Mouse (Mus musculus): ENCODE data around the gene Ctf1. TPM values are rescaled to one million over a fixed set of nuclear protein-coding genes. Genes with fewer than 3 reads are reported as not detected.

The Ctf1 gene
- total and polyA plus RNA-seq, 2 experiments from 2014 or later = 3.8 to 6.5 TPM

GRCm38 (mm10) chr7:127747559-127748234, 35.2 kb downstream of the Ctf1 start:
- no peak for TF ChIP-seq CTCF (IDR thresholded peaks at IDR 0.05; ENCODE audit: low read depth)
- WGBS = 33% methylated on average over 6 of the region's 6 CpGs
- Histone ChIP-seq H3K4me2 (ENCODE audit: low read depth) (peak overlapping the region; percentile 83), H3K36me3 (ENCODE audit: insufficient read depth) (peaks cover 40% of the 10 kb centered on the region), H3K27me3 (ENCODE audit: insufficient read depth, low read length) (no peaks in the 10 kb centered on the region), H3K4me3 (ENCODE audit: low read depth, low read length) (peak overlapping the region; percentile 89), H3K4me1 (ENCODE audit: insufficient read depth) (peaks cover 3% of the 10 kb centered on the region; the same call in 1 of the 2 replicates), H3K27ac (ENCODE audit: low read depth, low read length) (peak overlapping the region; percentile 80; the same call in 1 of the 2 replicates), H3K9me3 (ENCODE audit: low read length) (no peaks in the 10 kb centered on the region), H3K9ac (peak overlapping the region; percentile 85)
- ATAC-seq = no peak
- DNase-seq = no peak

GRCm38 (mm10) chr7:127748235-127748560, 35.7 kb downstream of the Ctf1 start:
- Histone ChIP-seq H3K9me3 (ENCODE audit: low read length) (no peaks in the 10 kb centered on the region), H3K4me1 (ENCODE audit: insufficient read depth) (peaks cover 3% of the 10 kb centered on the region; the same call in 1 of the 2 replicates), H3K4me2 (ENCODE audit: low read depth) (peak overlapping the region; percentile 83; the same call in 1 of the 2 replicates), H3K27ac (ENCODE audit: low read depth, low read length) (no peak overlapping the region), H3K27me3 (ENCODE audit: insufficient read depth, low read length) (no peaks in the 10 kb centered on the region), H3K9ac (no peak overlapping the region), H3K36me3 (ENCODE audit: insufficient read depth) (peaks cover 45% of the 10 kb centered on the region), H3K4me3 (ENCODE audit: low read depth, low read length) (no peak overlapping the region)
- TF ChIP-seq CTCF (IDR thresholded peaks at IDR 0.05; ENCODE audit: low read depth) = no peak
- WGBS = 94% methylated on average over 28 of the region's 28 CpGs
- DNase-seq = no peak
- no peak for ATAC-seq

GRCm38 (mm10) chr7:127750131-127751127, 37.9 kb downstream of the Ctf1 start:
- 81% methylated on average over 19 of the region's 19 CpGs for WGBS
- ATAC-seq = no peak
- Histone ChIP-seq H3K4me3 (ENCODE audit: low read depth, low read length) (no peak overlapping the region), H3K9ac (no peak overlapping the region), H3K4me1 (ENCODE audit: insufficient read depth) (peaks cover 3% of the 10 kb centered on the region; the same call in 1 of the 2 replicates), H3K36me3 (ENCODE audit: insufficient read depth) (peaks cover 63% of the 10 kb centered on the region), H3K27ac (ENCODE audit: low read depth, low read length) (no peak overlapping the region), H3K9me3 (ENCODE audit: low read length) (no peaks in the 10 kb centered on the region), H3K27me3 (ENCODE audit: insufficient read depth, low read length) (no peaks in the 10 kb centered on the region), H3K4me2 (ENCODE audit: low read depth) (no peak overlapping the region)
- peak; percentile 45 for DNase-seq
- TF ChIP-seq CTCF (IDR thresholded peaks at IDR 0.05; ENCODE audit: low read depth) = no peak

GRCm38 (mm10) chr7:127751619-127752018, 39.1 kb downstream of the Ctf1 start:
- H3K4me2 ChIP-seq (ENCODE audit: low read depth) = no peak overlapping the region
- no peak for TF ChIP-seq CTCF (IDR thresholded peaks at IDR 0.05; ENCODE audit: low read depth)
- peaks cover 63% of the 10 kb centered on the region for H3K36me3 ChIP-seq (ENCODE audit: insufficient read depth)
- ATAC-seq (no peak), DNase-seq (no peak)
- no peak overlapping the region for H3K9ac ChIP-seq
- 94% methylated on average over 5 of the region's 5 CpGs for WGBS
- no peaks in the 10 kb centered on the region for H3K9me3 ChIP-seq (ENCODE audit: low read length)
- H3K27me3 ChIP-seq (ENCODE audit: insufficient read depth, low read length) = no peaks in the 10 kb centered on the region
- H3K4me1 ChIP-seq (ENCODE audit: insufficient read depth) = peaks cover 3% of the 10 kb centered on the region; the same call in 1 of the 2 replicates
- H3K27ac ChIP-seq (ENCODE audit: low read depth, low read length) = no peak overlapping the region
- no peak overlapping the region for H3K4me3 ChIP-seq (ENCODE audit: low read depth, low read length)

GRCm38 (mm10) chr7:127752069-127752468, 39.5 kb downstream of the Ctf1 start:
- Histone ChIP-seq H3K27me3 (ENCODE audit: insufficient read depth, low read length) (no peaks in the 10 kb centered on the region), H3K4me3 (ENCODE audit: low read depth, low read length) (no peak overlapping the region), H3K36me3 (ENCODE audit: insufficient read depth) (peaks cover 63% of the 10 kb centered on the region), H3K4me1 (ENCODE audit: insufficient read depth) (peaks cover 3% of the 10 kb centered on the region; the same call in 1 of the 2 replicates), H3K9ac (no peak overlapping the region), H3K27ac (ENCODE audit: low read depth, low read length) (no peak overlapping the region), H3K9me3 (ENCODE audit: low read length) (no peaks in the 10 kb centered on the region), H3K4me2 (ENCODE audit: low read depth) (no peak overlapping the region)
- ATAC-seq (no peak), DNase-seq (no peak)
- 94% methylated on average over 27 of the region's 27 CpGs for WGBS
- TF ChIP-seq CTCF (IDR thresholded peaks at IDR 0.05; ENCODE audit: low read depth) = no peak

- DNase-seq (no peak), ATAC-seq (no peak)
- H3K9ac ChIP-seq = no peak overlapping the region
- no peak overlapping the region for H3K4me2 ChIP-seq (ENCODE audit: low read depth)
- 78% methylated on average over 5 of the region's 5 CpGs for WGBS
- H3K36me3 ChIP-seq (ENCODE audit: insufficient read depth) = peaks cover 74% of the 10 kb centered on the region
- no peak for TF ChIP-seq CTCF (IDR thresholded peaks at IDR 0.05; ENCODE audit: low read depth)
- no peaks in the 10 kb centered on the region for H3K27me3 ChIP-seq (ENCODE audit: insufficient read depth, low read length)
- H3K4me1 ChIP-seq (ENCODE audit: insufficient read depth) = no peaks in the 10 kb centered on the region
- H3K27ac ChIP-seq (ENCODE audit: low read depth, low read length) = no peak overlapping the region
- no peak overlapping the region for H3K4me3 ChIP-seq (ENCODE audit: low read depth, low read length)
- no peaks in the 10 kb centered on the region for H3K9me3 ChIP-seq (ENCODE audit: low read length)
Observed at GRCm38 (mm10) chr7:127753158-127753557, 40.6 kb downstream of the Ctf1 start.

GRCm38 (mm10) chr7:127753741-127754140, 41.2 kb downstream of the Ctf1 start:
- peaks cover 78% of the 10 kb centered on the region for H3K36me3 ChIP-seq (ENCODE audit: insufficient read depth)
- no peak overlapping the region for H3K9ac ChIP-seq
- no peaks in the 10 kb centered on the region for H3K4me1 ChIP-seq (ENCODE audit: insufficient read depth)
- TF ChIP-seq CTCF (IDR thresholded peaks at IDR 0.05; ENCODE audit: low read depth) = no peak
- 90% methylated on average over 7 of the region's 7 CpGs for WGBS
- H3K4me2 ChIP-seq (ENCODE audit: low read depth) = no peak overlapping the region
- H3K4me3 ChIP-seq (ENCODE audit: low read depth, low read length) = no peak overlapping the region
- H3K27me3 ChIP-seq (ENCODE audit: insufficient read depth, low read length) = no peaks in the 10 kb centered on the region
- DNase-seq (no peak), ATAC-seq (no peak)
- H3K9me3 ChIP-seq (ENCODE audit: low read length) = no peaks in the 10 kb centered on the region
- H3K27ac ChIP-seq (ENCODE audit: low read depth, low read length) = no peak overlapping the region

All from forebrain, postnatal 0 days (tissue).